Mouse (Mus musculus): ENCODE measurements around the gene Wdr83os.

DNA sequence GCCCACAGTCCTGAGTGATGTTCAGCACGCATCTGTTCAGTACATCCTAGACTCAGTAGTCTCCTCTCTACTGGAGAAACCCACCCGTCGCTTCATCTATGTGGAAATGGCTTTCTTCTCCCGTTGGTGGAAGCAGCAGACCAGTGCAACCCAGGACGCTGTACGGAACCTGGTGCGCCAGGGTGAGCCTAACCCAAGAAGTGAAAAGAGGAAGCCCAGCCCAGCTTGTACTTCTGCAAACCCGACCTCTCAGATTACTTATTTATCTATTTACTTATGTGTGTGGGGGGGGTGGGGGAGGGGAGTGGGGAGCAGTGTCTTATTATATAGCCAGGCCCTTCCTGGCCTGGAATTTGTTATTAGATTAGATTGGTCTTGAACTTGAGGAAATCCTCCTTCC lies 4.1 kb downstream of the Wdr83os start:
- TF ChIP-seq POLR2A (IDR thresholded peaks at IDR 0.05; ENCODE audit: insufficient read depth, low read depth, low read length), result no peak
- TF ChIP-seq CTCF (IDR thresholded peaks at IDR 0.05; ENCODE audit: insufficient read depth, low read depth, low read length), result no peak

Measured in olfactory bulb, adult 2 months (tissue).